Mouse (Mus musculus) thymus, postnatal 4 days (tissue): ENCODE results near the gene Mfrp.
"Not testable (repeated sequence)": the region's sequence is repeated elsewhere in the genome, so short reads cannot be mapped to it uniquely, and the experiment has no call there.

ENCODE experiments used
- DNase-seq: peaks from one replicate; pipeline ENCODE4 v3.0.0; 2021

The Mfrp gene

DNA sequence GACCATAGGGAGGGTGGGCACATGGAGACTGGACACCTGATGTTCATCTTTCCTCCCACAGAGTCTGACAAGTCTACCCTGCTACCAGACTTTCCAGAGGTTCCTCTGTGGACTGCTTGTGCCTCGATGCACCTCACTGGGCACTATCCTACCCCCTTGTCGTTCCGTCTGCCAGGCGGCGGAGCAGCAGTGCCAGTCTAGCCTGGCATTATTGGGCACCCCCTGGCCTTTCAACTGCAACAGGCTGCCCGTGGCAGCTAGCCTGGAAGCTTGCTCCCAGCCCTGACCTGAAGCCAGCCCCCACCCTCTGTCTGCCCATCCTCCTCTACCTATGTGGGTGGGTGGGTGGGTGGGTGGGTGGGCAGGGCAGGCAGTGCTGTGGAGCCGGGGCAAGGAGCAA, 4.7 kb downstream of the Mfrp start:
- no peak for DNase-seq

DNA sequence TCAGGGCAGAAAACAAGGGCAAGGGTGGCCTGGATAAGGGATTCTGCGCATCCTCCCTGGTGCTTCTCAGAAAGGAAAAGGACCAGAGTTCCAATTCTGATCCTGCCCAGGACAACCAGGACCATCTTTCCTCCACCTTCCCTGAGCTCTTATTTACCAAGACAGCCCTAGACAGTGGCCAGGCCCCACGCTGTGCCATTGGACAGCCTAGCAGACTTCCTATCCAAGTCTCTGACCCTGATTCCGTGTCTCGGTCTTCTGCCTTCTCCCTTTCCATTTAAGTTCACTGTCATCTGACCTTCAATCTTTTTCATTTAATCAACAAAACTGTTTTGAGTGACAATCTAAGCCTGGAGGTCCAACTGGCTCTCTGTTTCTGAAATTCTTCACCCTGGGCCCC, 5.1 kb downstream of the Mfrp start:
- no peak for DNase-seq

DNA sequence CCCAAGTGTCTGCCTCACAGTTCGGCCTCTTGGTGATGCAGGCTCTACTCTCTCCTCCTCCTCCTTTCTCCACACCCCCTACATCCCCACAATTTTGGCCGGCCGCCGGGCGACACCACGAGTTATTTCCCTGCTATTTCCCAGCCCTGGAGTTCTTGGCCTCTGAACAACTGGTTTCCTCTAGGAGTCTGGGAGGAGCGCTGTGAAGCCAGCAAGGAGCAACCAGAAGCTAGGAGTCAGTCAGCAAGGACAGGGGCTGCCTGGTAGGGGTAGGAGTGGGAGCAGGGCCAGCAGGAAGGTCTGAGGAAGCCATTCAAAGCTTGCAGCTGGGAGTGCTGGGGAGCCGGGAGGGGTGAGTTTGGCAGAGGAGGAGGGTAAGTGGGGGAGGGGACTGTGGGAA, 5.6 kb downstream of the Mfrp start, which contains the start of gene C1qtnf5:
Gene C1qtnf5, plus strand, starts transcription at position 136 of the 400 bp plus-strand sequence.
- no peak for DNase-seq

DNA sequence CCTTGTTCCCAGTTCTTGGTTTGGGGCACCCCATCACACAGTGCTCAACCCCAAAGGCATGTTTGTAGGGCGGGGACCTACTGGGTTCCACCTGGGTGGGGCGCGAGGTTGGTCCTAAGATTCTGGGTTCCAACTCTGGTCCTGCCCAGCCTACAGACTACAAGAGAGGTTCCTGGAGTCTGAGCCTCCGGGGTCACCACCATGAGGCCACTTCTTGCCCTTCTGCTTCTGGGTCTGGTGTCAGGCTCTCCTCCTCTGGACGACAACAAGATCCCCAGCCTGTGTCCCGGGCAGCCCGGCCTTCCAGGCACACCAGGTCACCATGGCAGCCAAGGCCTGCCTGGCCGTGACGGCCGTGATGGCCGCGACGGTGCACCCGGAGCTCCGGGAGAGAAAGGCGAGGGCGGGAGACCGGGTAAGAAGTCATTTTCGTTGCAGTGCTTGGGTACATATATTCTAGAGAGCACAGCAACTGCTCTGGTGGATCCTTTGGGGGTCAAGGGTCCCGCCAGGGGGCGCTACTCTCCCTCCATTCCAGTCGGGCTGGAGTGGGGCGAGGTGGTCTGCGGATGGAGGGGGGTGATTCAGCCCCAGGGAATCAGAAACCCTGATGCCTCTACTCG, 6.1 kb downstream of the Mfrp start:
- peak; percentile 64 for DNase-seq

DNA sequence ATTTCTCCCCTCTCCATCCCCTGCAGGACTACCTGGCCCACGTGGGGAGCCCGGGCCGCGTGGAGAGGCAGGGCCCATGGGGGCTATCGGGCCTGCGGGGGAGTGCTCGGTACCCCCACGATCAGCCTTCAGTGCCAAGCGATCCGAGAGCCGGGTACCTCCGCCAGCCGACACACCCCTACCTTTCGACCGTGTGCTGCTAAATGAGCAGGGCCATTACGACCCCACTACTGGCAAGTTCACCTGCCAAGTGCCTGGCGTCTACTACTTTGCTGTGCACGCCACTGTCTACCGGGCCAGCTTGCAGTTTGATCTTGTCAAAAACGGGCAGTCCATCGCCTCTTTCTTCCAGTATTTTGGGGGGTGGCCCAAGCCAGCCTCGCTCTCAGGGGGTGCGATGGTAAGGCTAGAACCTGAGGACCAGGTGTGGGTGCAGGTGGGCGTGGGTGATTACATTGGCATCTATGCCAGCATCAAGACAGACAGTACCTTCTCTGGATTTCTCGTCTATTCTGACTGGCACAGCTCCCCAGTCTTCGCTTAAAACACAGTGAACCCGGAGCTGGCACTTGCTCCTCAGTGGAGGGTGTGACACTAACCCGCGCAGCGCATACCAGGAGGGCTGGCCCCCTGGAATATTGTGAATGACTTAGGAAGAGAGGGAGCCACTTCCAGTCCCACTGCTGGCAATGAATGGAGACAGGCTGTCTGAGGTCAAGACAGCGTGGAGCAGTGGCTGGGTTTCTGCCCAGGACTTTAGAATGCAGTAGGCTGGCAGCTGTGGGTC, 6.9 kb downstream of the Mfrp start:
- DNase-seq: no peak

DNA sequence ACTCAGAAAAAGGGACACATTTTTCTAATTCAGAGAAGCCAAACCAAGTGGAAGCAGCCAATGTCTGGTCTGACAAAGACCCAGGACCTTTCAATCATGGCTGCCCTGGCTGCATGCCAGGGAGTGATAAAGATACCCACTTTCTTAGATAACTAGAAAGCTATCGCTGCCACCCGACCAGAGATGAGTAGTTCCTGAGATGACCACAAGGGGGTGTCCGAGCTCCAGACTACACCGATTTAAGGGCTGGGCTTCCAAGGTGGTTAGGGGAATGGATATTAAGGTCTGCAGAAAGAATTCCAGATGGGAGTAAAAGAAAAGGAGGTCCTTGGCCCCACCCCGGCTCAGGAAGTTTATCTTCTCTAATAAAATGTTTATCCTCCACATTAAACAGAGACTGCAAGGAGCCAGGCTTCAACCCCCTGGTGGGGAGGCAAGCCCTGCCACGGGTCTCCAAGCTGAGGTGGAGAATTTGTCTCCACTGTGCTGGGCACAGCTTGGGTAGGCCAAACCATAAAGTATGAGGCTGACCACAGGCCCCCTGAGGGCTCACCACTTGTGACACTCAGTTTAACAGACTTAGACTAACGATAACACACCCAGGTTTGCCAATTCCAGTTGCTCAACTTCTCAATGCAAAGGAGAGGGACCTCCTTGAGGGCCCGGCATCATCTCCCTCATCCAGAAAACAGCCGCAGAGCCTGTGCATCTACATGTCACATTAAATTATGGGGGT, 8.0 kb downstream of the Mfrp start:
- peak; percentile 88 for DNase-seq

DNA sequence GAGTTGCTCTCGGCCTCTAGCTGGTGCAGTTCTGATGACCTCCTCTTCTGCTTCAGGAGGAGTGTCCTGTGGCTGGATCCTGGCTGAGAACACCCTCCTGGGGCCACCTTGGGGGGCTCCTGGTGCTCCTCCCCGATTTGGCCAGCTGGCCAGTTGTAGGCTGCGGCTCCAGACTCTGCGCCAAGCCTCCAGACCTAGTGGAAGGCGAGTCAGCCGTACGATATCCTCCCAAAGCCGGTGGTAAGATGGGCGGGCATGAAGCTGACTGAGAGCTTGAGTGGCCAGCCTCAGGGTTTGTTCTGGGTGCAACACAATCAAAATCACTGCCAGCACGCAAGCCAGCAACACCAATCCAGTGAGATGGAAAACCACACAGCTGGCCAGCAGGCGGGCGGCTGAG, 10.4 kb downstream of the Mfrp start:
- DNase-seq: not testable (repeated sequence)

DNA sequence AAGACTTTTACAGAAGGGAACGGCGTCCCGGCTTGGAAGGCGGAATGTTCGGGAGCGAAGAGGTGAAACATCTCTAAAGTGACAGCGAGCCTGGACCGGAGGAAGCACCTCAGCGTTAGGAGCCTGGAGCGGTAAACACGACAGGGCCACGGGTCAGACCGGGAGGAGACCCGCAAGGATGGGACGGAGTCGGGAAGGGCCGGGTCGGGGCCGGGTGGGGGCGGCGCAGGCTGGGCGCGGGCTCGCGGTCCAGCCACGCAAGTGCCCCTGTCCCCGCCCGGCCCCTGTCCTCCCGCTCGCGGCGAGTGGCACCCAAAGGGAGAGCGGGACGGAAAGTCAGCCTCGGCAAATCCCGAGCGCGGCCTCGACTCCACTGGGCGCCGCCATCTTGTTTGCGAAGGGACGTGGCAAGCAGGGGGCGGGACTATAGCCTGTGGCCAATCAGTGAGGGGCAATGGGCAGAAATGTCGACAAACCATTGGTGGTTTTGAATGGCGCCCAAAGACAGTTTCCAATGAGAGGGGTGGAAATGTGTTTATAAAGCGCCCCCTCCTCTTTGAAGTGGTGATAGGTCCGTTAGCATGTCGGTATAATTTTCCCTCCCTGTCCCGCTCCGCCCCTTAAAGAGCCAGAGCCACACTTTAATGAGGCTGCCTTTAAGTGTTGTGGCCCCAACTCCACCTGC, 11.7 kb downstream of the Mfrp start, which contains the start of the genes Gm49380 and Rnf26:
Gene Gm49380, minus strand, starts transcription at position 396 of the 685 bp plus-strand sequence.
Gene Rnf26, minus strand, starts transcription at position 413 of the 685 bp plus-strand sequence.
- DNase-seq: peak; percentile 97

DNA sequence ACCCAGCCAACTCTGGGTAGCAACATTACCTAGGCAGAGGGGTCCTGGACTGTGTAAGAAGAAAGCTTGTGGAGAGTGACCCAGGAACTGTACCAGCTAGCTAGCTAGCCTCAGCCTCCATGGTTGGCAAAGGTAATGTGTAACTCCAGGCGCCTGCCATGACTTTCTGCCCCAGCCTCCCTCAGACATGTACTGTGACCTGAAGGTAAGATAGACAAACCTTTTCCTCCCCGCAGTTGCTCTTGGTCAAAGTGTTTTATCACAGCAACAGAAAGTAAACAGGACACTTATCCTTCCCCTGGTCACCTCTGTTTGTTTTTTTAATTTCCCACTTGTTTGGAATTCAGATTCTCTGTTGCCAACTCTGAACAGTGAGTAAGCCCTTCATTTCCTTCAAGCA, 12.9 kb downstream of the Mfrp start:
- no peak for DNase-seq

DNA sequence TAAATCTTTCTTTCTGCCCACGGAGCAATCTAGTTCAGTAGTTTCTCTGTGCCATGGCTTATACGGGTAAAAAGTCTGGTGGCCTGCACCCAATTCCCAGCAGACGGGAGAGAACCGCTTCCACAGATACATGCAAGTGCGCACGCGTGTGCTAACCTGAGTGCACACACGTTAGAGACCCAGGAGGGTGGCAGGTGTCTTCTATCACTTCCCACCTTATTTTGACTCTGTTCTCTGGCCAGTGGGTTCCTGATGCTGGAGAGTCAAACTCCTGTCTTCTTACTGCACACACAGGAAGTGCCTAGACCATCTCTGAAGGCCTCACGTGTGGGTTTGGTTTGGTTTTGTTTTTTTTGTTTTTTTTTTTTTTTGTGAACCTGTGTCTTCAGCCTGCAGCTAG, 14.1 kb downstream of the Mfrp start:
- no peak for DNase-seq

DNA sequence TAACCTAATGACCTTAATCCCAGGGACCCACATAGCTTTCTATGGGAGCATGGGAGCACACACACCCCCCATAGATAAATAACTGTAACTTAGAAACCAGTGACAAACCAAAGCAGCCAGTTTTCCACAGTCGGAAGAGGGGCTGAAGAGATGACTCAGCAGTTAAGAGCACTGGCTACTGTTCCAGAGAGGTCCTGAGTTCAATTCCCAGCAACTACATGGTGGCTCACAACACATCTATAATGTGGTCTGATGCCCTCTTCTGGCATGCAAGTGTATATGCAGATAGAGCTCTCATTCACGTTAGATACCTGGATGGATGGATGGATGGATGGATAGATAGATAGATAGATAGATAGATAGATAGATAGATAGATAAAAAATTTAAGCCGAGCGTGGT, 14.7 kb downstream of the Mfrp start:
- DNase-seq: no peak

DNA sequence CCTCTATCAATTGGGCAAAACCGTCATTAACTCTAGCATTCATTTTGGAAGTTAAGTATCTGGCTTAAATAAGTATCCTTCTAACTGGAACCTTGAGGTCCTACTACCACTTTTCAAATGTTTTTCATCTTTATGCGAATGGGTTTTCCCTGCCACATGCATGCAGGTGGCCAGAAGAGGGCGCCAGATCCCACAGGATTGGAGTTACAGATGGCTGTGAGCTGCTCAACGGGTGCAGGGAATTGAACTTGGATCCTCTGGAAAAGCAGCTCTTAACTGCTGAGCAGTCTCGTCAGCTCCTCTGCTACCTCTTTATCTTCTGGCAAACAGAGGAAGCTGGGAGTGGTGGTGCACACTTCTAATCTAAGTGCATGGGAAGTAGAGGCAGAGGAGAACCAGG, 17.5 kb downstream of the Mfrp start:
- peak; percentile 87 for DNase-seq

DNA sequence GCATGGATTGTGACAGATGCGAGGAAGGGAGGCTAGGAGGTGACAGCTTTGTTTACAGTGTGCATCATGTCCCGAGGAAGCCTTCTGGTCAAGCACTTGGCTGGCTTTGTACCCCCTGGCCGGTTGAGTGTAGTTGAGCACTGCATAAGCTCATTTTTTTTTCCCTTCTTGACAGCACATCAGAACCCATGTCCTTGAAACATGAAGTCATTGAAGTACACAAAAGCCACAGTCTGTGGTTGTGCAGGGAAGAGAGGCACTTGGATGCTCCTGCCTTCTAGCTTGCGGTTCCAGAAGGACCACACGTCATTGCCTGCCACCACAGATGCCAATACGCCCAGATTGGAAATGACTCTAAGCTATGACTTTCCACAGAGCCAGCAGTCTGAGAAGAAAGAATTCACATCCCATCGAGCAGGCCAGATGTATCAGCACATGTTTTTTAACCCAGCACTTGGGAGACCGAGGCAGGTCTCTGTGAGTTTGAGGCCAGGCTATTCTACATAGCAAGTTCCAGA, 18.5 kb downstream of the Mfrp start:
- no peak for DNase-seq

DNA sequence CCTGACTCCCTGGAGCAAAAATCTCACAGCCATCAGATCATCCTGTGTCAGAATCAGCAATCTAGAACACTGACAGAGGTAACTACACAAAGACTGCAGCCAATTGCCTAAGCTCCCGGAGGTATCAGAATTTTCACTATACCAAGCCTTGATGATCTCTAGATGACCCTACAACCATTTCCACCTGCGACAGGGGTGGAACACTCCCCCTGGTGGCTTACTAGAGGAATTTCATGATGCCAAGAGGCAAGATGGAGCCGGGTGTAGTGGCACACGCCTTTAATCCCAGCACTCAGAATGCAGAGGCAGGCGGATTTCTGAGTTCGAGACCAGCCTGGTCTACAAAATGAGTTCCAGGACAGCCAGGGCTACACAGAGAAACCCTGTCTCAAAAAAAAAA, 22.8 kb downstream of the Mfrp start:
- DNase-seq: no peak

DNA sequence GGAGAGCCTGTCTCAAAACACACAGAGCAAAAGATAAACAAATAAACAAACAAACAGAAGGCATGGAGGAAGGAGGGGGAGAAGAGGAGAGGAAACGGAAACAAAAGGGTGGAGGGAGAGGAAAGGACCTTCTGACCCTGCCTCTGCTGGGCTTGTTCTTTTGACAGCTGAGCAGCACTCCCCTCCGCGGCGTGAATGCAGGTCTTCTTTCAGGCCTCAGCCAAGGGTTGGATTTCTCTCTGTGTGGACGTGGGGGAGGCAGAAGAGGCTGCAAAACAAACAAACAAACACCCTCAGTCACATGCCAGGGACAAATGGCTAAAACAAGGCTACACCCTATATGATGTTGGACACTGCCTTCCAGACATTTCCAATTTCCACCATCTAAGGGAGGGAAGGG, 23.5 kb downstream of the Mfrp start:
- DNase-seq: no peak

DNA sequence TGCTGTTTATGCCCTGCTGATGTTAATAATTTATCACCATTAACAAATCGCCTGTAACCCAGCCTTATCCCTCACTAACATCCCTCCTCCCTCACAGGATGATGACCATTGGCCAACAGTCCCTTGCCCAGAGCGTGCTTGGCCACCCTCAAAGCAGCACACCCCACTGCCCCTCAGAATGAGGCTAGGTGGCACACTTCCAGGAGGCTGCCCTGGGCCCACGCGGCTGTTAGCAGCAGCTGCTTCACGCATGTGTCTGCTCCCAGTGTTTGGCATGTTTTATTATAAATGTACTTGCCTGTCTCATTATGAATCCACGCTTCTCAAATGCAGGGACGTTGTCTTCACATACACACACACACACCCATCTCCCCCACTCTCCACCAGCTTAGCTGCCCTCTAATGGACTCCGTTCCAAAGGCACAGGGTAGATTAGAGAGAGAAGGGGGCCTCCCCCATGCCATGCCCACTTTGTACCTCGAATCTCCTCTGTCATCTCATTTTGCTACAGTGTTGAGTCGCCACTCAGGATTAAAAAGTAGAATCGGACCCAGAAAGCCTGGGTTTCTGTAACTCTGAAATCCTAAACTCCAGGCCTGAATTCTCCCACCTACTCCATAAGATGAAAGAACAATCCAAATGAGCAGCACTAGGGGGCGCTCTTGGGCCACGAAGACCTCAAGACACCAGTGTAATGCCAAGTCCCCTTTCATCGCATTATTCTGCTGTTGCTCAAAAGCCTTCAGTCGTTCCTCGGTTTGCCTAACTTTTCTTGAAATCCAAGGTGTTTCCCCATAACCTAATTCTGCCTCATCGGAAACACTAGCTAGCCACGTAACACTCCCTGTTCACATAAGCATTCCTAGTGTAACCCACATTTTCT, 24.3 kb downstream of the Mfrp start:
- peak; percentile 90 for DNase-seq

DNA sequence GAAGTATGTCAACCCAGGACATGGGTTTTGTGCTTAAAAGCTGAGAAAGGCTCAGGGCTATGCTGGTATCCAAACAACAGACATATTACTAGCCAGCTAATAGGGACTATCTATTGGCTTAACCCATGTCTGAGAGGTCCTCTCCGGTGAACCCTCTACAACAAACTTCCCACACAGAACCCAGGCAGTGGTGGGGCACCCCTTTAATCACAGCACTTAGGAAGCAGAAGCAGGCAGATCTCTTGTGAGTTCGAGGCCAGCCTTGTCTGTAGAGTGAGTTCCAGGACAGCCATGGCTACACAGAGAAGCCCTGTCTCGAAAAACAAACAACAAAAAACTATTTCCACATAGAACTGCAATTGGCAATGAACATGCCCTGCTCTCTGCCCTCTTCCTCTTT, 25.2 kb downstream of the Mfrp start:
- DNase-seq: no peak

DNA sequence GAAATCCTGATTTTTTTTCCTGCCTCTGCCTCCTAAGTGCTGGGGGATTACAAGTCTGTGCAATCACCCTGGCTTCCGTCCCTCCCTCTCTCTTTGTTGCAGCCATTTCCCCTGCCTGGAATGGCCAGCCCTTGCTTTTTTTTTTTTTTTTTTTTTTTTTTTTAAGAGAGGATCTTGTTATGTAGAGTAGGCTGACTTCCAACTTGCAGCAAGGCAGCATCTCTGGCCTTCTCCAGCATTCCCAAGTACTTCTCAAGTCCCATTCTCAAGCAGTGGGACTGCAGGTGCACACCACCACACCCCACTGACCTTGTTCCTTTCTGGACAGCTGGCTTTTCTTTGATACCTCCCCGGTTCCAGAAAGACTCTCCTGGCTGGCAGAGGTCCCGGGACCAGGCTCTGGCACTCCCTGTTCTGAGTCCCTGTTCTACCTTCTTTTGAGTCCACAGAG, 25.8 kb downstream of the Mfrp start:
- no peak for DNase-seq

DNA sequence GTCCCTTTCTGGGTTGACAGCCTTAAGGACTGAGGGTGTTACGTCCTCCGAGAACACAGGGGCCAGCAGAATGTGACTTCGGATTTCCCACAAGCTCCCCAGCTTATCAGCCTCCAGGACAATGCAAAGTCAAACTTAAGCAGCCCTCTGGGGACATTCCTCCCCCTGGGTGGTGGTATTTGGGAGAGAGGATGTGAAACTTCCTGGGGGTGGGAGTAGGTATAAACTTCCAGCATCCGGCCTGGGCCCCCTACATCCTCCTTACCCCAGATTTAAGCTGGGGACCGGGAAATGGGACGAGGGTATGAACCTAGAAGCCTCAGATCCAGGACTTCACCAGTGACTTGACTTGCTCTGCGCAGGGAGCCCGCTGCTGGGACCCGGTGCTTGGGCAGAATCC, 28.1 kb downstream of the Mfrp start:
- DNase-seq: no peak

DNA sequence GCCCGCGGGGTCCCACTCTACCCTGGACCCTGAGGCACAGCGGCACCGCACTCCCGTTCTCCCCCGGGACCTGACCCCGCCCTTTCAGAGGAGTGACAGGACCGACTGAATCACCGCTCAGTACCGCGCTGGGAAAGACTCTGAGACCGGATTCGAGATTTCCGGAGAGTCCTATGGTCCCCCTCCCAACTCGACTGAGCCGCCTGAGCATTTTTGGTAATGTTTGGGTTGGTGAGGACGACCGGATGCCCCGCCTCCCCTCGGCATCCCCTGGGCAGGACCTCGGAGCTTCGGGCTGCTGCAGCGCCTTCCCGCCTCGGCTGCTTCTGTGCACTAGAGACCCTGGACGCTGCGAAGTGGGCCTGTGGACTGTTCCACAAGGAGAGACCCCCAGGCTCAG, 28.5 kb downstream of the Mfrp start:
- peak; percentile 83 for DNase-seq

DNA sequence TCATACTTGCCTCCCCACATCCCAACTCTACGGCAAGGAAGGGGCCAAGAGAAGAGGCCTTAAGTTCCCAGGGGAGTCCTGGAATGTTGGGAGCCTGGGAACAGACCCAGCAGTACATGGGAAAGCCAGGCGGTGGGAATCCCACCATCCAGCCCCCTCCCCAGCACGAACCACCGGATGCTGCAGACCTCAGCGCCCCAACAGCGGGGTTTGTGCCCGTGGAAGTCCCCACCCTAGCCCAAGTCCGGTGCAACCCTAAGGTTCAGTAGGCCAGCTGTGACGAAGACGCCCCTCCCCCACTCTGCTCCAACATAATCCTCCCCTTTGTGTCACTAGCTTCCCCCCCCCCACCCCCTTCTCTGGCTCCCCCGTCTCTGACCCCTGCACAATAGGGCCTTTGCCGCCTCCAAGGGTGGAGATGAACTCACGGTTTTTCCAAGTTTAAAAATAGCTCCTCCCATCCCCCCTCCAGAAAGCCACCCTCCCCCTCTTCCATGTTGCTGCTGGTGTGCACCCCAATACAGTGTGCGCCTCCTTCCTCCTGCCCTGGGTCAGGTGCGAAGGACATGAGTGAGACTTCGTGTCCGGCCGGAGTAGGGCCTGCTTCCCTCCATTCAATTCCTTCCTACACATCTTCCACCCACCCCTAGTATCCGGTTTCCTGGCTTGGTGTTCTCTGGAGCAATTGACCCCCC, 29.2 kb downstream of the Mfrp start:
- peak; percentile 63 for DNase-seq
